Mouse (Mus musculus): ENCODE measurements at regions not wholly inside any gene's neighbourhood (a gene's known extent, or its start where the extent isn't known, plus 50 kb on each side); places are given as distances from the start of the nearest gene placed in this dataset.

DNA sequence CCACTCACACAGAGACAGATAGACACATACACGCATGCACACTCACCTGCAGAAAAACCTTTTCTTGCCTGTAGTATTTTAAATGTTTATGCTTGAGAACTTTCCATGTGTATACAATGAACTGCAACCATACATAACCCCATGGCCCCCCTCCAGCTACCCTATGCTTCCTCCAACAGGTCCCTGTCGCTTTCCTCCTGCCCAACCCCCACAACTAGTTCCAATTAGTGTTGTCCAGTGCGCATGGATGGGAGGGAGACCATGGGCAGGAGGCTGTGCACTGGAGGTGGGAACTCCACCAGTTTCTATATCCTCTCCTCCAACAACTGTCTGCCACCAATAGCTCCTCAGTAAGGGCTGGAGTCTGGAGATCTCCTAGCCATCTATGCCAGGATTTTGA lies 82.9 kb upstream of the Jade1 start:
- ATAC-seq, result no peak

DNA sequence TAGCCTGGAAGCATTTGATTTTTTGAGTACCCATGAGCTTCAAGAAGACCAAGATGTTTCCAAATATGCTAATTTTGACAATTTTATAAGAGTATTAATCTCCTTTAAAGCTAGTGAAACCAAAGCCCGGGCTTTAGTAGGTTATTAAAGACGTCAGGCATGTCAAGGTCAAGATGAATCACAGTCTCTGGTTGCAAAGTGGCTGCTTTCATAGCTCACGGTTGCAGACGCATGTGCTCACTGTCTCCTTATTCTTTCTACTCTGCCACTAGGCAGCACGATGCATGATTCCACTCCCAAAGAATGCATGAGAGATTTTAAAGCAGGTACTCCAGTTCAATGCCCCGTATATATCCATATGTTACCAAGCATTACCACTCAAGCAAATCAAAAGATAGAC lies 86.4 kb upstream of the Jade1 start:
- no peak for ATAC-seq

- no peak for ATAC-seq
Observed at GRCm38 (mm10) chr3:41467857-41468256, 87.7 kb upstream of the Jade1 start.

GRCm38 (mm10) chr3:41465893-41466292 lies 89.6 kb upstream of the Jade1 start:
- ATAC-seq, result no peak

DNA sequence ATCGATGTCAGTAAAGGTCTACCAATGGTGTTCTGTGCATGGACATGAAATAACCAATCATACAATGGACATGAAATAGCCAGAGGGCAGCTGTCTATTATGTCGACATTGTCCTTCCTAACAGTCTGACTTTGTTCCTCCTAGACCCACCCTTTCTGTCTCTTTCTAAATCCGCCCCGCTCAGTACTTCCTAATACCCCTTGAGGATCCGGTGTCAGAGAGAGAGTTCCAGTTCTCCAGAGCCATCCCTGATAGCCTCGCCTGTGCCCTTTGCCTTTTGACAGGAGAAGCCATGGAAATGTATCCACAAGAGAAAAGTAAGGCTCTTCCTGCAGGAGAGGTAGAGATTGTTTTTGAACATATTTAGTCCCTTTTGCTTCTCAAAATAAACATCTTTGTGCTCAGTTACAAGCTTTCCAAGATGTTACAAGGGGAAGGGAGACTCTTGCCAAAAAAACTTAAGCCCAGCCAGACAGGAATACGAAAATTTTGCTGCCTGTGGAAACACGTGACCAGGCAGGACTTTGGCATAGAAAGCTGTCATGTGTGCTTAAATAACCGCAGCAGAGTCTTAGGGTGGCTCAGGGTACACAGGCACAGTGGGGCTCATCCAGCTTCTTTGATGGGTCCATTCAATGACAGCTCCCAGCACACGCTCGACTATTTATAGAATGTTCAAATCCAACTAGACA lies 92.4 kb upstream of the Jade1 start:
- ATAC-seq, result no peak

- ATAC-seq, result no peak
Observed at GRCm38 (mm10) chr3:41460131-41460530, 95.4 kb upstream of the Jade1 start.

DNA sequence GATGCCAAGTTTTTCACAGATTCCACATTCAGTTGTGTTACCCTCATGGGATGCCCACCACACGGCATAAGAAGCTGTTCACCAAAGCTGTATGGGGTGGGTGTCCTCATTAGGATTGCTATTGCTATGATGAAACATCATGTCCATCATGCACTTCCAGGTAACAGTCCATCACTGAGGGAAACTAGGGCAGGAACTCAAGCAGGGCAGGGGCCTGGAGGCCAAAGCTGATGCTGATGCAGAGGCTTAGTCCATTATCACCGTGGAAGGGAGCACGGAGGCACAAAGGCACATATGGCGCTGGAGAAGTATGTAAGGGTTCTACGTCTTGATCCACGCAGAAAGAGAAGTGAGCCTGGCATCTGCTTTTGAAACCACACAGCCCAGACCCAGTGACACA lies 97.4 kb upstream of the Jade1 start:
- ATAC-seq, result no peak

DNA sequence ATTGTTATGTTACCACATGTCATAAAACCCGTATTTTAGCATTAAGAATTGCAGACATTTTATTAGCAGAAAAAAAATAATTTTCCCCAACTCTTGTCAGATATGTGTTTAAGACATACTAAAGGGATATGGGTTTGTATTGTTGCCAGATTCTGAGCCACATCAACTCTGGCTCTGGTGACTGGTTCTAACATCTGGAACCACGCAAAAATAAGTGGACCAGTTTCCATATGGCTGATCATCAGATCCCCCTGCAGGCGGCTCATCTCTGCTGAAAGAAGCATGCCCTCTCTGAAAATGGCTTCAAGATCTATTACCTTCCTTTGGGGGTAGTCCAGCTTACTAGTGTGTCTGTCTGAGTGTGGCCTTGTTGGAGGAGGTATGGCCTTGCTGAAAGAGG lies 102.0 kb upstream of the Jade1 start:
- ATAC-seq, result no peak

- no peak for ATAC-seq
Observed at GRCm38 (mm10) chr3:41452716-41453090, 102.8 kb upstream of the Jade1 start.

DNA sequence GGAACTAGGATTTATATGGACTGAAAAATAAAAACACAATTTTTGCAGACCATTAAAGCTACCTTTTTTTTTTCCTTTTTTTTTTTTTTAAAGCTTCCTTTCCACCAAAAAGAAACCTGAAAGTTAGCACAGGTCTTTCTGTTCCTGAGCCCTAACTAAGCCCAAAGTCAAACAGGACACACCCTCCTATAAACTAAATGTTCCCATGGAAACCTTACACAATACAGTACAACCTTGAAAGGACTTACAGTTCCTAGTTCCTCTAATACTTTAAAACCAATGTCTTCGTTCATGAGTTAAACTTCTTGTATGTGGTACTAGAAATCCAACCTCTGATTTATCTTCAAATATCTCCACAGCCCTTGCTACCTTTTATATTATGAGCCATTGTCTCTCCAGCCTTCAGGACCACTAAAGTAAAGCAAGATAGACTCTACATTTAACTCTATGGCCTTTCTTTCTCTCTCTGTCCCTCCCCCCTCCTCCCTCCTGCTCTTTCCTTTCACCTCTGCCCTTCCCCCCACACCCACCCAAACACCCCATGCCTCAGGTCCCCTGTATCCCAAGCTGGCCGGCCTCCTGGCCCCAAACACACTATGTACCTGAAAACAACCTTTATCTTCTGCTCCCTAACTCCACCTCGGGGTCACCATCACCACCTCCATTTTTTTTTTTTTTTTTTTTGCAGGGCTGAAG lies 103.4 kb upstream of the Jade1 start:
- no peak for ATAC-seq

DNA sequence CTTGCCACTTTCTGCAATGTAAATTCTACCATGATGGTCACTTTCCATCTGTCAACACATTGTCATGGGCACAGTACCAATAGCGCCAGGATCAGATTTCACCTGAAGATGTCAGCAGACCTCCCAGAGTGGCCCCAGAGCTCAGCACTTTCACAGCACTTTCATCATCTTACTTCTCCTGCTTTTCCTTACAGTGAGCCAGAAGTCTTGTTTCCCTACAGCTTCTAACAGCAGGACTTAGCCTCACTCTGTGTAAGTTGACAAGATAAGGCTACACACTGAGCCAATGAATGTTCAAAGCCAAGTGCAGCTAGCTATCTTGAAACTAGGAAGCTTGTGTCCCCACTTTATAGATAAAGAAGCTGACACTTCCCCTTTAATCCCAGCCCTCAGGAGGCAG lies 104.8 kb upstream of the Jade1 start:
- no peak for ATAC-seq

GRCm38 (mm10) chr3:41444243-41444753 lies 111.2 kb upstream of the Jade1 start:
- no peak for ATAC-seq

- no peak for ATAC-seq
Observed at GRCm38 (mm10) chr3:41436238-41436637, 119.3 kb upstream of the Jade1 start.

DNA sequence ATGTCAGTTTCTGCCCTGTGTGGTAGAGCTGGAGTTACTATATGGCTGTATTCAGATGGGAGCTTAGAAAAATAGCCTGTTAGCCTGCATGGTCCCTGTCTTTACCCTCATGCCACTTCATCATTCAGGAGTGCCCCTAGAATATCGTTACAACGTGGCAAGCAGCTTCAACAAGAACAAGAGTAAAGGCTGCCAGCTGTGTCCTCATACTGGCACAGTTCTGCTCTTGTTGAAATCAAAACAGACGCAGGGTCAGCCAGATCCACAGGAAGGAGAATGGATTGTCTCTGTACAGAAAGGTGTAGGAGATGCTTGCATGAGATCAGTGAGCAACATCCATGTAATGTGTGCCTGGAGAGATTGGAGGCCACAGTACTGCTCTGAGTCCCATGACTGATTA lies 122.4 kb upstream of the Jade1 start:
- ATAC-seq, result no peak

DNA sequence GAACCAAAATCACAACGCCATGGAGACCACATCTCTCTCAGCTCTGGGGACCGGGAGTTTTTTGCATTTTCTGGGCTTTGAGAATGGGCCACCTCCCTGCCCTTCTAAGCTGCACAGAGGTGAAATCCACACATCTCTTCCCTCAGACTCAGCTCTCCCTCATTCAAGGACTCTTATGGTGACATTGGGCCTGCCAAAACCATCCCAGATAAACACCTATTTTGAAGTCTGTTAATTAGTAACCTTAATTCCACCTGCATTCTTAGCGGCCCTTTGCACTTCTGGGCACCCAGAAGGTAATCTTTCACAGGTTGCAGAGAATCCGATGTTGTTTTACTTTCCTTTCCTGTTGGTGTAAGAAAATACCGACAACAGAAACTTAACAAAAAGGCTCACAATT lies 123.2 kb upstream of the Jade1 start:
- no peak for ATAC-seq

GRCm38 (mm10) chr3:41430191-41430590 lies 125.3 kb upstream of the Jade1 start:
- no peak for ATAC-seq

GRCm38 (mm10) chr3:41426946-41427345 lies 128.6 kb upstream of the Jade1 start:
- no peak for ATAC-seq

DNA sequence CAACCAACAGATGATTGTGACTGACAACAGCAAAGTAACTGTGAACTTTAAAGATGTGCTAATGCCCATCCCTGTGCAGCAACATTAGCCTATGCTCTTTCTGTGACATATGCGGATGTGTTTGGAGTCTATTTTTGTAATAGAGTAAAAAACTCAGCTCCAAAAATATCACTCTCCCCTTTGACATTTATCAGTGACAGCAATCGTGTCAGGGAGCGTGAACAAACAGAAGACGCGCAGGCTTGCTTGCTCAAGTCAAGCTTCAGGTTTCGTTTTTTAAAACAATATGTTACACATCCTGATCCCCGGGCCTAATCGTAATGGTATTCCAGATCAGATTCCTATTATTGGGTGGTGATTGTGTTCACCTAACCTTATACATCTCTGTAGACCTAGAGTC lies 129.7 kb upstream of the Jade1 start:
- ATAC-seq, result no peak

- no peak for ATAC-seq
Observed at GRCm38 (mm10) chr3:41424142-41424939, 131.2 kb upstream of the Jade1 start.

GRCm38 (mm10) chr3:41423630-41424029 lies 131.9 kb upstream of the Jade1 start:
- ATAC-seq, result no peak

GRCm38 (mm10) chr3:41422615-41423579 lies 132.6 kb upstream of the Jade1 start:
- ATAC-seq, result no peak

DNA sequence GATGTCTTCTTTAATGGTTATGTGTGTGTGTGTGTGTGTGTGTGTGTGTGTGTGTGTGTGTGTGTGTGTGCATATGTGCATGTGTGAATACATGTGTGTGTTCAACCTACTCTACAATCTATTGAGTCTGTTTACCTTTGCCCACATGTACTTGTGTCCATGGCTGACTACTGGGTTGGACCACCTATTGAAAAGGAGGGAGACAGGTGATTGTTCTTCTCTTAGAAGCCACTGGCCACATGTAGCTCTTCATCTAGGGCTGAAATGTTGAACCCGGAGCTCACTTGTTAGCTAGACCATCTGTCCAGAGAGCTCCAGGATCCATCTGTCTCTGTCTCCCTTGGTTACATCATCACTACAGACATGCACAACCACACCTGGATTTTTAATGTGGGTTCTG lies 141.8 kb upstream of the Jade1 start:
- no peak for ATAC-seq

Measured in inflammation-experienced regulatory T-cells, adult 6 months (primary cell).